Mouse (Mus musculus) Patski (cell line): ENCODE results near the gene Sympk. TPM values are rescaled to one million over a fixed set of nuclear protein-coding genes. Genes with fewer than 3 reads are reported as not detected.

Source experiments
- ATAC-seq: fragments of 100-300 bp; one replicate; pipeline ENCODE4 v1.8.0; 2021
- CTCF ChIA-PET: fragments of 350-600 bp; sonication (Branson Sonifier 250); formaldehyde crosslinking; loops from one replicate; lab custom pipeline; 2022; ENCODE audit warnings: inconsistent platforms; lab: Charles Lee
- POLR2A ChIA-PET: fragments of 350-600 bp; sonication (Branson Sonifier 250); formaldehyde crosslinking; loops from one replicate; lab custom pipeline; 2022; ENCODE audit warnings: antibody characterized with exemption, inconsistent platforms; lab: Charles Lee
- DNase-seq: peaks from one replicate; pipeline ENCODE4 v3.0.0-alpha.2; 2011; ENCODE audit warnings: low read depth, low spot score
- H3K27me3 ChIP-seq: fragments of 371-371 bp; one replicate; pipeline ENCODE4 v1.5.1; 2021
- CTCF ChIP-seq: fragments of 100-300 bp; IDR thresholded peaks from one replicate; pipeline ENCODE4 v1.5.1; 2021
- in situ Hi-C: fragments of 300-500 bp; cut with MboI; formaldehyde crosslinking; loops from 3 replicates; pipeline ENCODE4 v1.11.1; 2018; ENCODE audit warnings: low pct_unique_long_range_greater_than_20kb, mixed read lengths
- polyA plus RNA-seq: library from polyadenylated mRNA; unstranded; gene quantifications from one replicate; pipeline ENCODE4 v1.2.3, GENCODE M21; 2021

Gene Sympk
- polyA plus RNA-seq, 1 experiment from 2014 or later = 104 TPM

DNA sequence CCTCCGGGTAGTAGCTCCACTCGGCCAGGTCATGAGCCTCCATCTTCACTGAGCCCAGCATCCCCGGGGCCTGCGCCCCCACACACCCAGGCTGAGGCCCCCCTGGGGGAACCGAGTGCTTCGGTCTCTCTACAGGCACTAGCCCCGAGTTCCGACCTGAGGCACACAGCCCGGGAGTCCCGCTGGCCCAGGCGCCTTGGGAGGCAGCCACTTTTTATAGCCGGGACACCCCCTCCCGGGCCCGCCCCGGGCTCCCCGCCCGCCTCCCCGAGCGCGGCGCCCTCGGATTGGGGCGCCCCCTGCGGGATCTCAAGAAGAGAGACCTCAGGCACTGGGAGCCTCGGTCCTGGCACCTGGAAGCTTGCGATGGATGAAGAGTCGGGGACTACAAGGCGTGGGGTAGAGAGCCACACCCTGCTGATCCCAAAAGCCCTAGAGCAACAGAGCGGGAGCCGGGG lies 791 bp upstream of the Sympk start, which contains the start of gene Foxa3:
Gene Foxa3 (minus strand): TSS at position 182 of the 458 bp plus-strand sequence.
- ATAC-seq = peak; percentile 42
- in situ Hi-C loops = no loop called here
- no peak for DNase-seq
- TF ChIP-seq CTCF = no peak
- ChIA-PET CTCF (interaction anchor here (0.8 to 3.0 kb wide), 6 partner anchors 12 to 127 kb away, joined by 3 to 17 read pairs (median 4); no protein-coding TSS in a partner anchor), POLR2A (interaction anchor here (1.0 to 1.1 kb wide), 2 partner anchors 21 to 57 kb away, joined by 3 read pairs; no protein-coding TSS in a partner anchor)
- H3K27me3 ChIP-seq = peaks cover 2% of the 10 kb centered on the region

- DNase-seq (no peak), ATAC-seq (peak; percentile 13)
- in situ Hi-C loops = no loop called here
- ChIA-PET POLR2A (no interaction called here), CTCF (interaction anchor here (1.4 to 1.7 kb wide), 3 partner anchors 13 to 68 kb away, joined by 3 to 5 read pairs (median 4); no protein-coding TSS in a partner anchor)
- peaks cover 2% of the 10 kb centered on the region for H3K27me3 ChIP-seq
- no peak for TF ChIP-seq CTCF
These were observed 541 bp downstream of the Sympk start for GRCm38 (mm10) chr7:19024581-19025255.

DNA sequence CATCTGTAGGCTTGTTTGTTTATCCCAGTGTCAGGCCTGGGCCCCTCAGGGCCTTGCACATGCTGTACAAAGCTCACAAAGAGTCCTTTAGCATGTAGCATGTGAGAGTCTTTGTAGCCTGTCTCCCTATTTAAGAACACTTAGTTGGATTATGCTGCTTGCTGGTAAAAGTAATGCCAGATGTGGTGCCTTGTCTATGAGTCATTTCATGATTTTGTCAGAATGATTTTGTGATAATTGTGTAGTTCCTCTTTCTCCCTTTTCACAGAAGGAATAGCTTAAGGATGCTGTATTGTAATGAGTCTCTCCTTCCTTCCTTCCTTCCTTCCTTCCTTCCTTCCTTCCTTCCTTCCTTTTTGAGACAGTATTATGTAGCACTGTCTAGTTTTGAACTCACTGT lies 3.9 kb downstream of the Sympk start:
- no peaks in the 10 kb centered on the region for H3K27me3 ChIP-seq
- in situ Hi-C loops = no loop called here
- no peak for ATAC-seq
- POLR2A ChIA-PET = interaction anchor here (0.8 kb wide), 1 partner anchor 10 kb away, joined by 3 read pairs; no protein-coding TSS in a partner anchor
- TF ChIP-seq CTCF = no peak
- CTCF ChIA-PET = interaction anchor here (0.8 to 1.3 kb wide), 2 partner anchors 16 to 23 kb away, joined by 3 read pairs; no protein-coding TSS in a partner anchor
- DNase-seq = no peak

DNA sequence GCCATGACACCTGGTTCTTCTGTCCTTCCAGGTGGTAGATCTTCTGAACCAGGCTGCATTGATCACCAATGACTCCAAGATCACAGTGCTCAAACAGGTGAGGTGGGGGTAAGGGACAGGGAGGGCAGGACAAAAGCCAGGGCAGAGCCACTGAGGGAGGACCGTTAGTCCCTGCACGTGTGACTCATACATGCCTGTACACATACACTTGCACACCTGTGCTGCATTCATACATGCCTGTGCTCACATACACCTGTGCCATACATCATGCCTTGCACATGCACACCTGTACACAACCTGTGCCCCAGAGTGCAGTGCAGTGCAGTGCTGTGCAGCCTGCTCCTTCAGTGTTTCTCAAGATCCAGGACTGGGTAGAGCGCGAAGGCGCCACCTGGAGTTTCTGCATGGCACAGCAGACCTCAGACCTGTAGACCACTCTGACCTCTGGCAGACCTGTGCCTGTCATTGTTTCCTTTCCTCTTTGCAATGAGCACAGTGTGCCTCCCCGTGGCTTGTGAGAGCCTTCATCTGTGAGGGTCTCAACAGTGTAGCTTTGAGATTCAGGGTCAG lies 5.0 kb downstream of the Sympk start:
- POLR2A ChIA-PET = no interaction called here
- no peaks in the 10 kb centered on the region for H3K27me3 ChIP-seq
- TF ChIP-seq CTCF = no peak
- DNase-seq (no peak), ATAC-seq (peak; percentile 63)
- CTCF ChIA-PET = interaction anchor here (0.8 to 1.2 kb wide), 2 partner anchors 24 to 132 kb away, joined by 3 read pairs; no protein-coding TSS in a partner anchor
- in situ Hi-C loops = no loop called here

GRCm38 (mm10) chr7:19031641-19032040 lies 7.5 kb downstream of the Sympk start:
- in situ Hi-C loops = loop anchor here (5.0 kb wide), 1 partner anchor 134 kb away; no protein-coding TSS in a partner anchor
- POLR2A ChIA-PET = no interaction called here
- TF ChIP-seq CTCF = no peak
- ATAC-seq (no peak), DNase-seq (no peak)
- CTCF ChIA-PET = no interaction called here
- H3K27me3 ChIP-seq = no peaks in the 10 kb centered on the region

DNA sequence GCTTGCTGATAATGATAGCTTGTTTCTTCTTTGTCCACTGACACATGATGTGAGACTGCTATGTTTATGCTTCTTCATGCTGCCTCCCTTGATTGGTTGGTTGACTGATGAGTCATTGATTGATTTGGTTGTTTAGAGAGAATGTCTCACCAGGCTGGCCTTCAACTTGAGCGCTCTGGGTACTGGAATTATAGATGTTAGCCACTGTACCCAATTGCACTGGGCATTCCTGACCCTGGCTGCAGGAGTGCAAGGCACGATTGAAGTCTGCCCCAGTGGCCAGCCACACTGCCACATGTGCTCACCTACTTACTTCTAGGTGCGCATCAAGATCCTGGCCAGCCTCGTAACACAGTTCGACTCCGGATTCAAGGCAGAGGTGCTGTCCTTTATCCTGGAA lies 20.4 kb downstream of the Sympk start:
- ChIA-PET POLR2A (interaction anchor here (1.7 kb wide), 1 partner anchor 8 kb away, joined by 5 read pairs; no protein-coding TSS in a partner anchor), CTCF (interaction anchor here (1.3 kb wide), 1 partner anchor 17 kb away, joined by 3 read pairs; no protein-coding TSS in a partner anchor)
- no peak for DNase-seq
- no peak for ATAC-seq
- in situ Hi-C loops = no loop called here
- no peaks in the 10 kb centered on the region for H3K27me3 ChIP-seq
- no peak for TF ChIP-seq CTCF

DNA sequence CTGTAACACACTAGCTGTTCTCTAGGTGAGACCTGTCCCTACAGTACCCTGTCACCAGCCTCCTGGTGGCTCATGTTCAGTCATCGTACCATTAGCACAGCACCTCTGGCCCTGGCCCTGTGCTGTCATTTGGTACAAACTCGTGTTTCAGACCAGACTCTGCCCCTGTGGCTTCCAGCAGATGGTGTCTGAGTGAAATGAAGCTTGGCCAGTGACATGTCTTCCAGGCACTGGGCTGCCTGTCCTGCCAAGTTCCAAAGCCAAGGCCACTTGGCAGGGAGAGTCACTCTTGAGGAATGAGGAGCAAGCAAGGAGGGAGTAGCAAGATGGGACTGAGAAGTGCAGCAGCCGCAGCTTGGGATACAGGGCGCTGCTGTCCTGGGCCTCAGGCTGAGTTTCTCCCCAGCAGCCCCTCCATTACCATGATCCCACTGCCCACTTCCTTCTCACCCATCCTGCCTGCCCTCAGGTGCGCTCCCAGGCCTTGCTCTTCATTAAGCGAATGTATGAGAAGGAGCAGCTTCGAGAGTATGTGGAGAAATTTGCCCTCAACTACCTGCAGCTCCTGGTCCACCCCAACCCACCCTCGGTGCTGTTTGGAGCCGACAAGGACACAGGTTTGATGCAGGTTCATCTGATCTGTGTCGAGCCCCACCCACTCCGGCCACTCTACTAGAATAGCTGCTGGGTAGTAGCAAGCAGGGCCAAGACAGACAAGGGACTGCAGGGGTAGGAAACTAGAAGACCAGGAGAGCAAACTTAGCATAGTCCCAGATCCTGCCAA lies 22.3 kb downstream of the Sympk start:
- DNase-seq (no peak), ATAC-seq (no peak)
- CTCF ChIA-PET = interaction anchor here (1.2 to 1.6 kb wide), 2 partner anchors 9 to 13 kb away, joined by 3 read pairs; no protein-coding TSS in a partner anchor
- H3K27me3 ChIP-seq = no peaks in the 10 kb centered on the region
- no peak for TF ChIP-seq CTCF
- POLR2A ChIA-PET = interaction anchor here (1.3 kb wide), 1 partner anchor 13 kb away, joined by 6 read pairs; no protein-coding TSS in a partner anchor
- in situ Hi-C loops = no loop called here

GRCm38 (mm10) chr7:19048006-19048527 lies 23.9 kb downstream of the Sympk start:
- no peak for ATAC-seq
- CTCF ChIA-PET = interaction anchor here (1.6 kb wide), 1 partner anchor 8 kb away, joined by 3 read pairs; no protein-coding TSS in a partner anchor
- in situ Hi-C loops = no loop called here
- no peak for TF ChIP-seq CTCF
- POLR2A ChIA-PET = no interaction called here
- H3K27me3 ChIP-seq = no peaks in the 10 kb centered on the region
- DNase-seq = no peak

DNA sequence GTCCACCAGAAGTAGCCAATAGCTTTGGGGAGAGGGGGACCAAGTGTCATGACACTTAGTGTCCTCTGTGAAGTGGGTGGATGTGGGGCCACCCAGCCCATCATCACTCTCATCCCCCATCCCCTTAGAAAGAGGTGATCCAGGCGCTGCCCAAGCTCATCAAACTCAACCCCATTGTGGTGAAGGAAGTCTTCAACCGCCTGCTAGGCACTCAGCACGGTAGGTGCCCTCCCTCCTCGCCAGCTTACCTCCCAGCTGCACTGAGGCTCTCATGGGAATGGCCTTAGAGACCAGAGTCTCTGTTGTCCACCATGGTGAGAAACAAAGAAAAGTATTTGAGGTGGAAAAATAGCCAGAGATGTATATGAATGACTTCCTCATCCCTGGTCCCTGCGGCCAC lies 25.1 kb downstream of the Sympk start:
- no peak for DNase-seq
- H3K27me3 ChIP-seq = no peaks in the 10 kb centered on the region
- POLR2A ChIA-PET = no interaction called here
- no peak for ATAC-seq
- in situ Hi-C loops = no loop called here
- CTCF ChIA-PET = interaction anchor here (0.8 kb wide), 1 partner anchor 15 kb away, joined by 3 read pairs; no protein-coding TSS in a partner anchor
- TF ChIP-seq CTCF = no peak

GRCm38 (mm10) chr7:19050172-19050571 lies 26.0 kb downstream of the Sympk start:
- POLR2A ChIA-PET = no interaction called here
- ATAC-seq = no peak
- in situ Hi-C loops = no loop called here
- TF ChIP-seq CTCF = no peak
- no peaks in the 10 kb centered on the region for H3K27me3 ChIP-seq
- DNase-seq = no peak
- CTCF ChIA-PET = no interaction called here
